Mouse (Mus musculus) heart, embryonic 16.5 days (tissue): ENCODE measurements around the gene Calml3. TPM values are rescaled to one million over a fixed set of nuclear protein-coding genes. Genes with fewer than 3 reads are reported as not detected.

ENCODE experiments used
- ATAC-seq: fragments of 200-750 bp; cut with Nextera tagmentation; replicated peaks from 2 replicates; pipeline ENCODE4 v1.8.0; 2017; ENCODE audit warnings: moderate number of reproducible peaks; ENCODE audit not compliant: insufficient read depth, low FRiP score; ENCODE audit errors: extremely low read depth
- H3K27ac ChIP-seq: fragments of 300-500 bp; sonication (generic); 2 replicates; pipeline ENCODE4 v1.5.1; 2014; ENCODE audit warnings: mild to moderate bottlenecking, low read length, control low read depth, moderate library complexity
- H3K27me3 ChIP-seq: fragments of 300-500 bp; sonication (generic); 2 replicates; pipeline ENCODE4 v1.6.1; 2014; ENCODE audit warnings: low read length, mixed read lengths; ENCODE audit not compliant: control insufficient read depth, insufficient read depth
- H3K36me3 ChIP-seq: fragments of 300-500 bp; sonication (generic); 2 replicates; pipeline ENCODE4 v1.6.1; 2014; ENCODE audit not compliant: control insufficient read depth, insufficient read depth
- H3K4me1 ChIP-seq: fragments of 300-500 bp; sonication (generic); 2 replicates; pipeline ENCODE4 v1.6.1; 2014; ENCODE audit warnings: low read length, mixed read lengths; ENCODE audit not compliant: control insufficient read depth, insufficient read depth
- H3K4me2 ChIP-seq: fragments of 300-500 bp; sonication (generic); 2 replicates; pipeline ENCODE4 v1.6.1; 2014; ENCODE audit warnings: low read depth, mild to moderate bottlenecking, control low read depth, low read length
- H3K4me3 ChIP-seq: fragments of 300-500 bp; sonication (generic); 2 replicates; pipeline ENCODE4 v1.5.1; 2014; ENCODE audit warnings: mild to moderate bottlenecking, control low read depth, low read length
- H3K9ac ChIP-seq: fragments of 300-500 bp; sonication (generic); 2 replicates; pipeline ENCODE4 v1.6.1; 2014; ENCODE audit warnings: low read length, control low read depth
- H3K9me3 ChIP-seq: fragments of 300-500 bp; sonication (generic); replicated peaks from 2 replicates; pipeline ENCODE4 v1.6.1; 2016; ENCODE audit warnings: low read length; ENCODE audit not compliant: control insufficient read depth
- WGBS: fragments of 180-500 bp; shearing (Covaris S2); extraction: QIAGEN DNeasy Blood & Tissue Kit; methylation state at CpG from one replicate; pipeline ENCODE4 v1.1.7; 2014; 5-methylcytosine and 5-hydroxymethylcytosine counted together
- polyA plus RNA-seq: library from polyadenylated mRNA; unstranded; fragments of >200 nt; fragmentation: Nextera tagmentation; extraction: Ambion mirVana; gene quantifications from 2 replicates; pipeline ENCODE4 v1.2.1, GENCODE M21; 2015

Calml3 gene
- polyA plus RNA-seq, 1 experiment from 2014 or later, result 0.22 TPM

GRCm38 (mm10) chr13:3761131-3761530 lies 43.0 kb downstream of the Calml3 start:
- H3K4me1 ChIP-seq, result no peaks in the 10 kb centered on the region
- no peak overlapping the region for H3K27ac ChIP-seq
- H3K9me3 ChIP-seq, result no peaks in the 10 kb centered on the region
- H3K27me3 ChIP-seq, result no peaks in the 10 kb centered on the region
- no peak overlapping the region for H3K4me3 ChIP-seq
- no peak for ATAC-seq
- no peak overlapping the region for H3K9ac ChIP-seq
- 80% methylated on average over 4 of the region's 4 CpGs for whole genome bisulfite sequencing
- H3K36me3 ChIP-seq, result no peaks in the 10 kb centered on the region
- H3K4me2 ChIP-seq, result no peak overlapping the region

GRCm38 (mm10) chr13:3758347-3758746 lies 45.8 kb downstream of the Calml3 start:
- WGBS, result 96% methylated on average over 2 of the region's 2 CpGs
- Histone ChIP-seq H3K9me3 (no peaks in the 10 kb centered on the region), H3K4me2 (no peak overlapping the region), H3K27ac (no peak overlapping the region), H3K4me1 (no peaks in the 10 kb centered on the region), H3K9ac (no peak overlapping the region), H3K27me3 (no peaks in the 10 kb centered on the region), H3K36me3 (no peaks in the 10 kb centered on the region), H3K4me3 (no peak overlapping the region)
- no peak for ATAC-seq

- Histone ChIP-seq H3K4me1 (peaks cover 11% of the 10 kb centered on the region), H3K9me3 (no peaks in the 10 kb centered on the region), H3K36me3 (no peaks in the 10 kb centered on the region), H3K4me2 (no peak overlapping the region), H3K4me3 (no peak overlapping the region), H3K27ac (no peak overlapping the region), H3K9ac (no peak overlapping the region), H3K27me3 (no peaks in the 10 kb centered on the region)
- 84% methylated on average over 2 of the region's 2 CpGs for WGBS
- ATAC-seq, result no peak
These were observed 50.8 kb downstream of the Calml3 start for GRCm38 (mm10) chr13:3753291-3753690.

Other genes with a start within 250 kb of the Calml3 start
- gene Fam208b, start 193.2 kb downstream of the Calml3 start, polyA plus RNA-seq, result 6.7 and 7.6 TPM in 2 replicates
- gene Asb13, start 170.3 kb downstream of the Calml3 start, polyA plus RNA-seq, result 4.8 and 5.7 TPM in 2 replicates
- 0.16 TPM in 1 of 2 replicates, not detected in the other for gene Calm4, start 33.4 kb upstream of the Calml3 start, polyA plus RNA-seq
- not detected in 2 replicates for gene Calm5, start 49.9 kb upstream of the Calml3 start, polyA plus RNA-seq
- gene Net1, start 113.9 kb upstream of the Calml3 start, polyA plus RNA-seq, result 37.2 and 39.5 TPM in 2 replicates
- gene Tubal3, start 114.0 kb upstream of the Calml3 start, polyA plus RNA-seq, result 0.13 TPM in 1 of 2 replicates, not detected in the other
- not detected in 2 replicates for gene Ucn3, start 141.0 kb upstream of the Calml3 start, polyA plus RNA-seq
- gene Akr1c14, start 244.7 kb upstream of the Calml3 start, polyA plus RNA-seq, result 2.3 and 3.2 TPM in 2 replicates